Mouse (Mus musculus): ENCODE data around the gene Gm3298. TPM values are rescaled to one million over a fixed set of nuclear protein-coding genes. Genes with fewer than 3 reads are reported as not detected.
"Not testable (repeated sequence)": the region's sequence is repeated elsewhere in the genome, so short reads cannot be mapped to it uniquely, and the experiment has no call there.

The Gm3298 gene
- total RNA-seq (2017): not detected in 2 replicates

DNA sequence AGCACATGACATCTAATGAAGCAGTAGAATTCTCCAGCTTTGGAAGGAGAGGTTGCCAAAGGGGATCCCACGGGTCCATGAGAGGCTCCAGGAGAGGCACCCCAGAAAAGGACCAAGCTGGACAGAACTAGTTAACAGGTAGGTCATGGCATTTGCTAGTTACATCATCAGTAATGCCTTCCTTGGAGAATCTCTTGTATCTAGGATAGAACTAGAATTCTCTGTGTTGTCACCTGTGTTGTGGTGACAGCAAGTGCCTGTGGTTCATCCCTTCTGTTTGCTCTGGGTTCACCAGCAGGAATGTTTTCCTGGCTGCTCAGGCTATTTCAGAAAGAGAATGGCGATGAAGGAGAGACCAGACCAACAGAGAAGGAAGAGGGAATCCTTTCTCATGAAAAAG, at the start of gene Gm3298:
TSS of gene Gm3298 (plus strand) at position 301 of the 400 bp plus-strand sequence.
- not testable (repeated sequence) for ATAC-seq (replicated peaks in 1 of 2; ENCODE audit: insufficient read depth in 1 of 2, low FRiP score in 2 of 2, low TSS enrichment in 1 of 2, low read depth in 1 of 2, poor library complexity in 2 of 2, severe bottlenecking in 2 of 2)

DNA sequence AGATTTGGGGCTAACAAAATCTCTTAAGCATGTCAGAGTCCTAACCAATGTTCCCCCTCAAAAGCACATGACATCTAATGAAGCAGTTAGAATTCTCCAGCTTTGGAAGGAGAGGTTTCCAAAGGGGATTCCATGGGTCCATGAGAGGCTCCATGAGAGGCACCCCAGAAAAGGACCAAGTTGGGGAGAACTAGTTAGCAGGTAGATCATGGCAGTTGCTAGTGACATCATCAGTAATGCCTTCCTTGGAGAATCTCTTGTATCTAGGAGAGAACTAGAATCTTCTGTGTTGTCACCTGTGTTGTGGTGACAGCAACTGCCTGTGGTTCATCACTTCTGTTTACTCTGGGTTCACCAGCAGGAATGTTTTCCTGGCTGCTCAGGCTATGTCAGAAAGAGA, 32.1 kb upstream of the Gm3298 start, which contains the start of gene Gm8297:
TSS of gene Gm8297 (plus strand) at position 301 of the 400 bp plus-strand sequence.
- not testable (repeated sequence) for ATAC-seq (replicated peaks in 1 of 2; ENCODE audit: insufficient read depth in 1 of 2, low FRiP score in 2 of 2, low TSS enrichment in 1 of 2, low read depth in 1 of 2, poor library complexity in 2 of 2, severe bottlenecking in 2 of 2)

DNA sequence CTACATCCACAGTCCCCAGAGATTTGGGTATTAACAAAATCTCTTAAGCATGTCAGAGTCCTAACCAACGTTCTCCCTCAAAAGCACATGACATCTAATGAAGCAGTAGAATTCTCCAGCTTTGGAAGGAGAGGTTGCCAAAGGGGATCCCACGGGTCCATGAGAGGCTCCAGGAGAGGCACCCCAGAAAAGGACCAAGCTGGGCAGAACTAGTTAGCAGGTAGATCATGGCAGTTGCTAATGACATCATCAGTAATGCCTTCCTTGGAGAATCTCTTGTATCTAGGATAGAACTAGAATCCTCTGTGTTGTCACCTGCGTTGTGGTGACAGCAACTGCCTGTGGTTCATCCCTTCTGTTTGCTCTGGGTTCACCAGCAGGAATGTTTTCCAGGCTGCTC, 34.6 kb downstream of the Gm3298 start, which contains the start of gene 4930555G01Rik:
TSS of gene 4930555G01Rik (plus strand) at position 301 of the 400 bp plus-strand sequence.
- not testable (repeated sequence) for ATAC-seq (replicated peaks in 1 of 2; ENCODE audit: insufficient read depth in 1 of 2, low FRiP score in 2 of 2, low TSS enrichment in 1 of 2, low read depth in 1 of 2, poor library complexity in 2 of 2, severe bottlenecking in 2 of 2)

Other genes with a start within 250 kb of the Gm3298 start
- not detected in 2 replicates for gene Gm9602, start 239.6 kb upstream of the Gm3298 start, total RNA-seq (2017)
- gene Gm3269, start 177.8 kb upstream of the Gm3298 start, total RNA-seq (2017): not detected in 2 replicates
- gene Gm3264, start 160.3 kb upstream of the Gm3298 start, total RNA-seq (2017): not detected in 2 replicates
- gene Gm3278, start 123.5 kb upstream of the Gm3298 start, total RNA-seq (2017): not detected in 2 replicates
- gene Gm8297, start 32.0 kb upstream of the Gm3298 start, total RNA-seq (2017): not detected in 2 replicates
- gene 4930555G01Rik, start 34.7 kb downstream of the Gm3298 start, total RNA-seq (2017): not detected in 2 replicates
- not detected in 2 replicates for gene Gm8281, start 55.1 kb downstream of the Gm3298 start, total RNA-seq (2017)
- not detected in 2 replicates for gene Gm8279, start 115.6 kb downstream of the Gm3298 start, total RNA-seq (2017)
- gene Gm3317, start 148.6 kb downstream of the Gm3298 start, total RNA-seq (2017): 0.69 TPM in 1 of 2 replicates, not detected in the other
- not detected in 2 replicates for gene Gm8271, start 169.9 kb downstream of the Gm3298 start, total RNA-seq (2017)
- 0.99 TPM in 1 of 2 replicates, not detected in the other for gene Gm3526, start 244.7 kb downstream of the Gm3298 start, total RNA-seq (2017)